ENCODE assay signal across 15 mouse cellular contexts in the genomic region with DNA sequence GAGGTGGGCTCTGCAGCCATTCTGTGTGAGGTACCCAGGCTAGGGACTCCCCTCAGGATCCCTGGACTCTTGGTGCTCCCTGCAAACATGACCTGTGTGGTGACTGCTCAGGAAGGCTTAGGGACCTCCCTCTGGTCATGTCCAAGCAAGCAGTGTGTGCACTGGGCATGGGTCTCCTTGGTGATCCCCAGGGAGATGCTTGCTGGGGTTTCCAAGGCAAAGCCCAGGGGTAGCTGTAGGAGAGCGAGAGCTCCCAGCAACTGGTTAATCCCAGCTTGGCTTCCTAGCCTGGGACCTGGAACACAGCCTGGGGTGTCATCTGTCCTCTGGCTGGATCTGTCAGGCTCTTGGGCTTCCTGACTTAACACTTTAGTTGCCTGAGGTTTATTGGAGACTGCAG. TPM values are rescaled to one million over a fixed set of nuclear protein-coding genes. Genes with fewer than 3 reads are reported as not detected.
DNase-seq lines count a peak whose midpoint lies in the region; ATAC-seq and TF ChIP-seq lines count a peak whose summit lies in the region.
"Had no signal": no experiment of that assay in that cellular context is flagged by ENCODE, and none has a peak within 500 bp of the region (broad histone marks: within the 10 kb centered on the region; RNA-seq: fewer than 3 reads in every experiment).

No protein-coding gene starts in this region.

- no peaks in the 10 kb centered on the region for H3K9me3 ChIP-seq in embryonic facial prominence, embryonic 14.5 days (ENCODE audit: control insufficient read depth, low read length)
- H3K9me3 ChIP-seq in embryonic facial prominence, embryonic 10.5 days, result no peaks in the 10 kb centered on the region
- H3K9me3 ChIP-seq in CH12.LX (replicated peaks; ENCODE audit: low read length), result no peaks in the 10 kb centered on the region
- H3K9me3 ChIP-seq in hindbrain, embryonic 16.5 days (ENCODE audit: control insufficient read depth, low read length), result no peaks in the 10 kb centered on the region
- H3K9me3 ChIP-seq in intestine, embryonic 15.5 days, result no peaks in the 10 kb centered on the region
- no peaks in the 10 kb centered on the region for H3K9me3 ChIP-seq in limb, embryonic 10.5 days (replicated peaks)
- H3K9me3 ChIP-seq: heart, embryonic 13.5 days; limb, embryonic 12.5 days; midbrain, embryonic 12.5 days; stomach, embryonic 15.5 days had no signal

- H3K4me2 ChIP-seq in embryonic facial prominence, embryonic 14.5 days (ENCODE audit: low read depth, low read length), result no peak overlapping the region
- no peak overlapping the region for H3K4me2 ChIP-seq in CH12.LX (ENCODE audit: insufficient read depth, low read depth, poor library complexity, severe bottlenecking)
- H3K4me2 ChIP-seq in hindbrain, embryonic 16.5 days (ENCODE audit: low read length), result no peak overlapping the region
- no peak overlapping the region for H3K4me2 ChIP-seq in intestine, embryonic 15.5 days (replicated peaks)
- H3K4me2 ChIP-seq: heart, embryonic 13.5 days; limb, embryonic 12.5 days; midbrain, embryonic 12.5 days; stomach, embryonic 15.5 days had no signal

- WGBS in embryonic facial prominence, embryonic 14.5 days, result 71% methylated on average over 1 of the region's 1 CpGs
- 71% methylated on average over 1 of the region's 1 CpGs for WGBS in embryonic facial prominence, embryonic 10.5 days
- 40% methylated on average over 1 of the region's 1 CpGs for WGBS in hindbrain, embryonic 16.5 days
- WGBS in intestine, embryonic 15.5 days, result 63% methylated on average over 1 of the region's 1 CpGs
- 79% methylated on average over 1 of the region's 1 CpGs for WGBS in limb, embryonic 10.5 days

- H3K9ac ChIP-seq in embryonic facial prominence, embryonic 14.5 days (ENCODE audit: low read depth, low read length), result no peak overlapping the region
- H3K9ac ChIP-seq in CH12.LX (ENCODE audit: insufficient read depth, low read depth), result no peak overlapping the region
- 0 out of 2 replicates have a peak overlapping the region, but pooled peaks have one; percentile 19 for H3K9ac ChIP-seq in hindbrain, embryonic 16.5 days (ENCODE audit: low read depth, low read length)
- H3K9ac ChIP-seq in intestine, embryonic 15.5 days, result no peak overlapping the region
- H3K9ac ChIP-seq: heart, embryonic 13.5 days; limb, embryonic 12.5 days; midbrain, embryonic 12.5 days; stomach, embryonic 15.5 days had no signal

- no peak for TF ChIP-seq EP300 in CH12.LX (IDR thresholded peaks at IDR 0.05; ENCODE audit: low read length)

- dilution Hi-C loops in CH12.LX (cut with MboI; ENCODE audit: extremely low pct_ligation_motif_present, extremely low pct_unique_long_range_greater_than_20kb, low sequenced_read_pairs), result no loop called here

- peak; percentile 45 for DNase-seq in embryonic facial prominence, embryonic 14.5 days (ENCODE audit: low spot score)
- no peak for DNase-seq in embryonic facial prominence, embryonic 10.5 days (ENCODE audit: low spot score)
- DNase-seq in layer of hippocampus, postnatal 10 days (ENCODE audit: low spot score in 2 of 2), result peak; percentile 71 to 75
- no peak for DNase-seq in layer of hippocampus, adult 9-11 months
- no peak for DNase-seq in CH12.LX (ENCODE audit: extremely low read depth)
- no peak for DNase-seq in limb, embryonic 10.5 days (ENCODE audit: low spot score)
- DNase-seq: B cell, adult 2 months had no signal

- no peak for TF ChIP-seq CTCF in CH12.LX (conservative IDR thresholded peaks at IDR 0.05 in 1 of 2, IDR thresholded peaks at IDR 0.05 in 1 of 2; ENCODE audit: low read depth in 2 of 2, low read length in 2 of 2)

- no peak for ATAC-seq in embryonic facial prominence, embryonic 14.5 days (ENCODE audit: low read depth)
- ATAC-seq in hindbrain, embryonic 16.5 days, result peak; percentile 82
- ATAC-seq in intestine, embryonic 15.5 days, result no peak
- ATAC-seq: Patski had no signal

- no peak for TF ChIP-seq RAD21 in CH12.LX (IDR thresholded peaks at IDR 0.05; ENCODE audit: low read depth, low read length)

- TF ChIP-seq POLR2A in CH12.LX (IDR thresholded peaks at IDR 0.05; ENCODE audit: low read depth, low read length), result no peak

- no peaks in the 10 kb centered on the region for H3K27me3 ChIP-seq in embryonic facial prominence, embryonic 14.5 days (replicated peaks; ENCODE audit: control insufficient read depth, insufficient read depth, low read length)
- no peaks in the 10 kb centered on the region for H3K27me3 ChIP-seq in embryonic facial prominence, embryonic 10.5 days (replicated peaks; ENCODE audit: low read depth, poor library complexity, severe bottlenecking)
- H3K27me3 ChIP-seq in CH12.LX (replicated peaks), result no peaks in the 10 kb centered on the region
- no peaks in the 10 kb centered on the region for H3K27me3 ChIP-seq in hindbrain, embryonic 16.5 days (replicated peaks; ENCODE audit: control insufficient read depth, insufficient read depth, low read length)
- H3K27me3 ChIP-seq in intestine, embryonic 15.5 days (replicated peaks), result no peaks in the 10 kb centered on the region
- no peaks in the 10 kb centered on the region for H3K27me3 ChIP-seq in limb, embryonic 10.5 days (ENCODE audit: low read depth, poor library complexity, severe bottlenecking)
- H3K27me3 ChIP-seq: heart, embryonic 13.5 days; limb, embryonic 12.5 days; midbrain, embryonic 12.5 days; Patski; stomach, embryonic 15.5 days had no signal

- 0 out of 2 replicates have a peak, but pooled peaks cover 2% of the 10 kb centered on the region for H3K79me2 ChIP-seq in CH12.LX (replicated peaks; ENCODE audit: control insufficient read depth, extremely low read depth, insufficient read depth, poor library complexity, severe bottlenecking)

- peaks cover 72% of the 10 kb centered on the region for H3K36me3 ChIP-seq in embryonic facial prominence, embryonic 14.5 days (ENCODE audit: control insufficient read depth, insufficient read depth, low read length)
- H3K36me3 ChIP-seq in embryonic facial prominence, embryonic 10.5 days (replicated peaks), result peaks cover 98% of the 10 kb centered on the region
- peaks cover 97 to 100% of the 10 kb centered on the region in 2 experiments for H3K36me3 ChIP-seq in CH12.LX (replicated peaks in 1 of 2; ENCODE audit: control insufficient read depth in 1 of 2, insufficient read depth in 1 of 2, low read length in 1 of 2)
- peaks cover 4% of the 10 kb centered on the region; the same call in 1 of the 2 replicates for H3K36me3 ChIP-seq in hindbrain, embryonic 16.5 days (ENCODE audit: control insufficient read depth, insufficient read depth, low read length)
- peaks cover 29% of the 10 kb centered on the region for H3K36me3 ChIP-seq in intestine, embryonic 15.5 days
- H3K36me3 ChIP-seq in limb, embryonic 10.5 days, result peaks cover 99% of the 10 kb centered on the region

- in situ Hi-C loops in CH12.LX (cut with MboI; ENCODE audit: low pct_ligation_motif_present, low pct_unique_long_range_greater_than_20kb, low sequenced_read_pairs), result no loop called here

- no peak overlapping the region for H3K27ac ChIP-seq in embryonic facial prominence, embryonic 14.5 days (replicated peaks; ENCODE audit: low read depth, low read length)
- H3K27ac ChIP-seq in embryonic facial prominence, embryonic 10.5 days (replicated peaks), result no peak overlapping the region
- 0 out of 2 replicates have a peak overlapping the region, but pooled peaks have one; percentile 10 for H3K27ac ChIP-seq in CH12.LX (ENCODE audit: insufficient read depth, low read depth)
- no peak overlapping the region for H3K27ac ChIP-seq in hindbrain, embryonic 16.5 days (ENCODE audit: low read depth, low read length)
- H3K27ac ChIP-seq in intestine, embryonic 15.5 days, result no peak overlapping the region
- H3K27ac ChIP-seq in limb, embryonic 10.5 days, result no peak overlapping the region
- H3K27ac ChIP-seq: heart, embryonic 13.5 days; kidney, postnatal 0 days; limb, embryonic 12.5 days; midbrain, embryonic 12.5 days; stomach, embryonic 15.5 days had no signal

- H3K4me3 ChIP-seq in embryonic facial prominence, embryonic 14.5 days (ENCODE audit: low read depth, low read length), result no peak overlapping the region
- H3K4me3 ChIP-seq in embryonic facial prominence, embryonic 10.5 days, result no peak overlapping the region
- H3K4me3 ChIP-seq in CH12.LX (replicated peaks in 1 of 3; ENCODE audit: low read depth in 2 of 3, low read length in 2 of 3, poor library complexity in 1 of 3), result no peak overlapping the region
- H3K4me3 ChIP-seq in hindbrain, embryonic 16.5 days (ENCODE audit: low read length), result no peak overlapping the region
- H3K4me3 ChIP-seq in intestine, embryonic 15.5 days (replicated peaks), result no peak overlapping the region
- H3K4me3 ChIP-seq in limb, embryonic 10.5 days, result no peak overlapping the region
- H3K4me3 ChIP-seq: heart, embryonic 13.5 days; limb, embryonic 12.5 days; midbrain, embryonic 12.5 days; stomach, embryonic 15.5 days had no signal

- no peaks in the 10 kb centered on the region for H3K4me1 ChIP-seq in embryonic facial prominence, embryonic 14.5 days (ENCODE audit: control insufficient read depth, insufficient read depth, low read length)
- H3K4me1 ChIP-seq in embryonic facial prominence, embryonic 10.5 days, result no peaks in the 10 kb centered on the region
- peaks cover 0 to 13% of the 10 kb centered on the region in 2 experiments; a peak in 2 of 4 replicates for H3K4me1 ChIP-seq in CH12.LX (ENCODE audit: control insufficient read depth in 1 of 2, insufficient read depth in 2 of 2)
- H3K4me1 ChIP-seq in hindbrain, embryonic 16.5 days (ENCODE audit: control insufficient read depth, insufficient read depth, low read depth, low read length), result no peaks in the 10 kb centered on the region
- H3K4me1 ChIP-seq in intestine, embryonic 15.5 days (replicated peaks), result no peaks in the 10 kb centered on the region
- H3K4me1 ChIP-seq in limb, embryonic 10.5 days, result no peaks in the 10 kb centered on the region
- H3K4me1 ChIP-seq: limb, embryonic 12.5 days; midbrain, embryonic 12.5 days; stomach, embryonic 15.5 days had no signal

RNA-seq across cellular contexts. Expression of gene Orm2, which starts 13.1 kb away (rescaled TPM):
- polyA plus RNA-seq in embryonic facial prominence, embryonic 14.5 days (2014; fragmentation: Nextera tagmentation; extraction: Ambion mirVana), result not detected in 2 replicates
- polyA plus RNA-seq in embryonic facial prominence, embryonic 10.5 days (2016; fragmentation: Nextera tagmentation; extraction: Ambion mirVana), result not detected in 2 replicates
- total RNA-seq in layer of hippocampus, postnatal 10 days (2021), result not detected
- total RNA-seq in CH12.LX (2012; rRNA removed) (not detected in 2 replicates), CH12.LX (2014; rRNA removed) (not detected in 2 replicates)
- 0.53 TPM in 1 of 2 replicates, not detected in the other for polyA plus RNA-seq in CH12.LX (2012; ENCODE audit: insufficient read length, low read depth)
- polyA plus RNA-seq in hindbrain, embryonic 16.5 days (2015; fragmentation: Nextera tagmentation; extraction: Ambion mirVana), result not detected in 2 replicates
- polyA plus RNA-seq in intestine, embryonic 15.5 days (2015; fragmentation: Nextera tagmentation; extraction: Ambion mirVana), result not detected in 2 replicates
- polyA plus RNA-seq in limb, embryonic 10.5 days (2016; fragmentation: Nextera tagmentation; extraction: Ambion mirVana), result not detected in 2 replicates
- polyA plus RNA-seq: heart, embryonic 13.5 days; kidney, postnatal 0 days; limb, embryonic 12.5 days; midbrain, embryonic 12.5 days; stomach, embryonic 15.5 days had no signal

RNA-seq across cellular contexts. Expression of gene Orm3, which starts 19.4 kb away (rescaled TPM):
- not detected in 2 replicates for polyA plus RNA-seq in embryonic facial prominence, embryonic 14.5 days (2014; fragmentation: Nextera tagmentation; extraction: Ambion mirVana)
- polyA plus RNA-seq in embryonic facial prominence, embryonic 10.5 days (2016; fragmentation: Nextera tagmentation; extraction: Ambion mirVana), result not detected in 2 replicates
- total RNA-seq in layer of hippocampus, postnatal 10 days (2021), result not detected
- not detected in 2 replicates for total RNA-seq in CH12.LX (2012; rRNA removed)
- total RNA-seq in CH12.LX (2014; rRNA removed), result not detected in 2 replicates
- polyA plus RNA-seq in CH12.LX (2012; ENCODE audit: insufficient read length, low read depth), result 0.30 and 0.33 TPM in 2 replicates
- not detected in 2 replicates for polyA plus RNA-seq in hindbrain, embryonic 16.5 days (2015; fragmentation: Nextera tagmentation; extraction: Ambion mirVana)
- not detected in 2 replicates for polyA plus RNA-seq in intestine, embryonic 15.5 days (2015; fragmentation: Nextera tagmentation; extraction: Ambion mirVana)
- not detected in 2 replicates for polyA plus RNA-seq in limb, embryonic 10.5 days (2016; fragmentation: Nextera tagmentation; extraction: Ambion mirVana)
- polyA plus RNA-seq: heart, embryonic 13.5 days; kidney, postnatal 0 days; limb, embryonic 12.5 days; midbrain, embryonic 12.5 days; stomach, embryonic 15.5 days had no signal

RNA-seq across cellular contexts. Expression of gene Akna, which starts 27.8 kb away (rescaled TPM):
- polyA plus RNA-seq in embryonic facial prominence, embryonic 14.5 days (2014; fragmentation: Nextera tagmentation; extraction: Ambion mirVana), result 5.2 and 5.9 TPM in 2 replicates
- 11.8 and 12.0 TPM in 2 replicates for polyA plus RNA-seq in embryonic facial prominence, embryonic 10.5 days (2016; fragmentation: Nextera tagmentation; extraction: Ambion mirVana)
- 1 to 10 TPM; 4.0 to 5.0 TPM for total RNA-seq in layer of hippocampus, postnatal 10 days (2021)
- 19.3 and 28.0 TPM in 2 replicates for total RNA-seq in CH12.LX (2012; rRNA removed)
- total RNA-seq in CH12.LX (2014; rRNA removed), result 5.1 and 6.5 TPM in 2 replicates
- polyA plus RNA-seq in CH12.LX (2012; ENCODE audit: insufficient read length, low read depth), result 28.5 and 37.5 TPM in 2 replicates
- 4.6 and 6.5 TPM in 2 replicates for polyA plus RNA-seq in hindbrain, embryonic 16.5 days (2015; fragmentation: Nextera tagmentation; extraction: Ambion mirVana)
- polyA plus RNA-seq in intestine, embryonic 15.5 days (2015; fragmentation: Nextera tagmentation; extraction: Ambion mirVana), result 5.6 and 6.5 TPM in 2 replicates
- polyA plus RNA-seq in limb, embryonic 10.5 days (2016; fragmentation: Nextera tagmentation; extraction: Ambion mirVana), result 12.3 and 17.2 TPM in 2 replicates

RNA-seq across cellular contexts. Expression of gene Orm1, which starts 31.0 kb away (rescaled TPM):
- polyA plus RNA-seq in embryonic facial prominence, embryonic 14.5 days (2014; fragmentation: Nextera tagmentation; extraction: Ambion mirVana), result 0.84 and 2.5 TPM in 2 replicates
- not detected in 2 replicates for polyA plus RNA-seq in embryonic facial prominence, embryonic 10.5 days (2016; fragmentation: Nextera tagmentation; extraction: Ambion mirVana)
- total RNA-seq in layer of hippocampus, postnatal 10 days (2021), result not detected
- total RNA-seq in CH12.LX (2012; rRNA removed) (not detected in 2 replicates), CH12.LX (2014; rRNA removed) (not detected in 2 replicates)
- not detected in 2 replicates for polyA plus RNA-seq in CH12.LX (2012; ENCODE audit: insufficient read length, low read depth)
- polyA plus RNA-seq in hindbrain, embryonic 16.5 days (2015; fragmentation: Nextera tagmentation; extraction: Ambion mirVana), result not detected in 2 replicates
- not detected in 2 replicates for polyA plus RNA-seq in intestine, embryonic 15.5 days (2015; fragmentation: Nextera tagmentation; extraction: Ambion mirVana)
- not detected in 2 replicates for polyA plus RNA-seq in limb, embryonic 10.5 days (2016; fragmentation: Nextera tagmentation; extraction: Ambion mirVana)
- polyA plus RNA-seq: heart, embryonic 13.5 days; kidney, postnatal 0 days; limb, embryonic 12.5 days; midbrain, embryonic 12.5 days had no signal

Comparison
In these comparisons a context has a peak if more than half of its experiments do, and no peak if none do; other contexts are left out.
1. DNase-seq: peak in embryonic facial prominence, embryonic 14.5 days (single experiment) and layer of hippocampus, postnatal 10 days (2 of 2); none in embryonic facial prominence, embryonic 10.5 days (single experiment), layer of hippocampus, adult 9-11 months (single experiment), CH12.LX (single experiment) and limb, embryonic 10.5 days (single experiment).